9 mouse cellular contexts compared by ENCODE assay signal in the genomic region with DNA sequence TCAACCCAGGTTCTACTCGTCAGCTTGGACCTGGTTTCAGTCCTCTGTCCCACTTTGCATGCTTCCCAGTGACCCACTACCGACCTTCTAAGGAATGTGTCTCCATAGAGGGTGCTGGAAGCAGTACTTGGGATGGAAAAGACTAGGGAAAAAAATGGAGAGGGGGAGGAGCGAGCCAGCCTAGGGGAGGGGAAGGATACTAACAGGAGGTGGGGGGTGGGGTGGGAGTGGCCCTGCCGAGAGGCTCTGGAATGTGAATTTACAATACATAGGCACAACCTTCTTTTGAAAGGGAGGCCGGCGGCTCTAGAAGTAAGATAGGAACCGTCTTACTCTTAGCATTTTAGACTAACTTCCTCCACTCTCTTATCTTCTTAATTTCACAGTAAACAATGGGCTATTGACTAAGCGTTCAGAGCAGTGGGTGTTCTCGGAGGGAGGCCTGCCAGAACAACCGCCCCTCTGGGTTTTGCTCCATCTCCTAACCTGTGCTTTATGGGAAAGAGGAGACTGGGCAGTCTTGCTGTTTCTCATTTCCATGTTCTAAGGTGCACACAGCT.
DNase-seq lines count a peak whose midpoint lies in the region; ATAC-seq and TF ChIP-seq lines count a peak whose summit lies in the region.
"Had no signal": no experiment of that assay in that cellular context is flagged by ENCODE, and none has a peak within 500 bp of the region (broad histone marks: within the 10 kb centered on the region; RNA-seq: fewer than 3 reads in every experiment).

No protein-coding gene starts in this region.

- ATAC-seq in hindbrain, embryonic 12.5 days (ENCODE audit: low FRiP score) = no peak
- no peak for ATAC-seq in hindbrain, embryonic 16.5 days
- peak; percentile 69 for ATAC-seq in intestine, embryonic 14.5 days (replicated peaks; ENCODE audit: low FRiP score, low TSS enrichment, low read depth)
- no peak for ATAC-seq in megakaryocyte progenitor cell, adult 5-6 weeks (replicated peaks; ENCODE audit: poor library complexity)

- no peak overlapping the region for H3K9ac ChIP-seq in hindbrain, embryonic 12.5 days
- H3K9ac ChIP-seq in hindbrain, embryonic 16.5 days (ENCODE audit: low read depth, low read length) = no peak overlapping the region
- no peak overlapping the region for H3K9ac ChIP-seq in intestine, embryonic 14.5 days (ENCODE audit: low read length)
- H3K9ac ChIP-seq: liver, embryonic 14.5 days had no signal

- H3K4me3 ChIP-seq in hindbrain, embryonic 12.5 days = no peak overlapping the region
- H3K4me3 ChIP-seq in hindbrain, embryonic 16.5 days (ENCODE audit: low read length) = no peak overlapping the region
- no peak overlapping the region for H3K4me3 ChIP-seq in brown adipose tissue, adult 24 weeks (ENCODE audit: insufficient read depth, low read depth, low read length)
- H3K4me3 ChIP-seq in intestine, embryonic 14.5 days (ENCODE audit: low read depth, low read length) = no peak overlapping the region
- H3K4me3 ChIP-seq in cerebellum, adult 2 months (replicated peaks; ENCODE audit: insufficient read depth, low read depth, low read length) = no peak overlapping the region

- no peaks in the 10 kb centered on the region for H3K36me3 ChIP-seq in hindbrain, embryonic 12.5 days
- H3K36me3 ChIP-seq in hindbrain, embryonic 16.5 days (ENCODE audit: control insufficient read depth, insufficient read depth, low read length) = no peaks in the 10 kb centered on the region
- H3K36me3 ChIP-seq in intestine, embryonic 14.5 days (ENCODE audit: control insufficient read depth, insufficient read depth, low read length) = no peaks in the 10 kb centered on the region

- H3K4me1 ChIP-seq in hindbrain, embryonic 12.5 days = peaks cover 14% of the 10 kb centered on the region
- peaks cover 5% of the 10 kb centered on the region for H3K4me1 ChIP-seq in hindbrain, embryonic 16.5 days (ENCODE audit: control insufficient read depth, insufficient read depth, low read depth, low read length)
- H3K4me1 ChIP-seq in brown adipose tissue, adult 24 weeks (ENCODE audit: control insufficient read depth, insufficient read depth, insufficient read length, low read length) = peaks cover 17% of the 10 kb centered on the region
- peaks cover 23% of the 10 kb centered on the region; the same call in 1 of the 2 replicates for H3K4me1 ChIP-seq in intestine, embryonic 14.5 days (replicated peaks; ENCODE audit: control insufficient read depth, insufficient read depth, low read length)
- H3K4me1 ChIP-seq in cerebellum, adult 2 months (ENCODE audit: control insufficient read depth, insufficient read depth, low read length) = no peaks in the 10 kb centered on the region

- 6% methylated on average over 10 of the region's 10 CpGs for WGBS in hindbrain, embryonic 12.5 days
- WGBS in hindbrain, embryonic 16.5 days = 14% methylated on average over 10 of the region's 10 CpGs
- 10% methylated on average over 10 of the region's 10 CpGs for WGBS in intestine, embryonic 14.5 days
- WGBS in cerebellum, adult 2 months = 79% methylated on average over 10 of the region's 10 CpGs

- no peak for TF ChIP-seq POLR2A in cerebellum, adult 2 months (IDR thresholded peaks at IDR 0.05; ENCODE audit: borderline replicate concordance, insufficient read depth, low read length)

- no peaks in the 10 kb centered on the region for H3K9me3 ChIP-seq in hindbrain, embryonic 12.5 days (replicated peaks)
- no peaks in the 10 kb centered on the region for H3K9me3 ChIP-seq in hindbrain, embryonic 16.5 days (ENCODE audit: control insufficient read depth, low read length)
- no peaks in the 10 kb centered on the region for H3K9me3 ChIP-seq in intestine, embryonic 14.5 days (ENCODE audit: control insufficient read depth, low read length)

- peak; percentile 69 for DNase-seq in intestine, embryonic 14.5 days (ENCODE audit: low spot score)
- peak; percentile 22 to 40 for DNase-seq in lung, postnatal 4 days
- DNase-seq in right cerebral cortex, postnatal 14 days = no peak
- no peak for DNase-seq in cerebellum, adult 2 months

- 0 out of 2 replicates have a peak overlapping the region, but pooled peaks have one; percentile 3 for H3K4me2 ChIP-seq in hindbrain, embryonic 12.5 days (replicated peaks)
- no peak overlapping the region for H3K4me2 ChIP-seq in hindbrain, embryonic 16.5 days (ENCODE audit: low read length)
- H3K4me2 ChIP-seq in intestine, embryonic 14.5 days (ENCODE audit: low read length) = peak overlapping the region; percentile 7; the same call in 1 of the 2 replicates

- TF ChIP-seq CTCF in cerebellum, adult 2 months (IDR thresholded peaks at IDR 0.05; ENCODE audit: borderline replicate concordance, insufficient read depth, low read depth, low read length) = no peak

- H3K27ac ChIP-seq in hindbrain, embryonic 12.5 days = no peak overlapping the region; the same call in 1 of the 2 replicates
- no peak overlapping the region for H3K27ac ChIP-seq in hindbrain, embryonic 16.5 days (ENCODE audit: low read depth, low read length)
- peak overlapping the region; percentile 36 for H3K27ac ChIP-seq in brown adipose tissue, adult 24 weeks (replicated peaks; ENCODE audit: low read depth, low read length)
- no peak overlapping the region for H3K27ac ChIP-seq in intestine, embryonic 14.5 days (ENCODE audit: low read depth)
- no peak overlapping the region for H3K27ac ChIP-seq in cerebellum, adult 2 months (ENCODE audit: insufficient read depth, low read length)
- H3K27ac ChIP-seq: liver, embryonic 14.5 days had no signal

- H3K27me3 ChIP-seq in hindbrain, embryonic 12.5 days = 0 out of 2 replicates have a peak, but pooled peaks cover 3% of the 10 kb centered on the region
- H3K27me3 ChIP-seq in hindbrain, embryonic 16.5 days (replicated peaks; ENCODE audit: control insufficient read depth, insufficient read depth, low read length) = no peaks in the 10 kb centered on the region
- no peaks in the 10 kb centered on the region for H3K27me3 ChIP-seq in intestine, embryonic 14.5 days (replicated peaks; ENCODE audit: control insufficient read depth, insufficient read depth, low read length)
- no peaks in the 10 kb centered on the region for H3K27me3 ChIP-seq in cerebellum, adult 2 months (ENCODE audit: control insufficient read depth, insufficient read depth, low read length)

Comparison
In these comparisons a context has a peak if more than half of its experiments do, and no peak if none do; other contexts are left out.
1. DNase-seq: peak in intestine, embryonic 14.5 days (single experiment) and lung, postnatal 4 days (2 of 2); none in right cerebral cortex, postnatal 14 days (single experiment) and cerebellum, adult 2 months (0 of 2).